Mouse (Mus musculus): ENCODE measurements around the gene Ppip5k1. TPM values are rescaled to one million over a fixed set of nuclear protein-coding genes. Genes with fewer than 3 reads are reported as not detected.

Ppip5k1 gene
- total RNA-seq, 2 experiments from 2014 or later, result 83.7 to 90.9 TPM

DNA sequence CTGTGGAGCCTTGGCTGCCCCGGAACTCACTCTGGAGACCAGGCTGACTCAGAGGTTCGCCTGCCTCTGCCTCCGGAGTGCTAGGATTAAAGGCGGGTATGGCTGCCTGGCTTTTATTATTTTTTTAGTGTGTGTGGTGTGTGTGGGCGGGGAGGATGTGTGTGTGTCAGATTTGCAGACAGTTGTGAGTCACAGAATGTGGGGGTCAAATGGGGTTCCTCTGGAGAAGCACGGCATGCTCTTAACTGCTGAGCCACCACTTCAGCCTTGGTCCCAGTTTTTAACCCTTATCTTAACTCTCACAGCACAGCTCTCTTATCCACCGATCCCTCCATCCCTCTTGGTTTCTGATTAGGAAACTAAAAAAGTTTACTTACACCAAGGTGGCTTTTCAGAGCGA is 38.9 kb downstream of the Ppip5k1 start:
- intact Hi-C loops (cut with DNase I), result no loop called here

DNA sequence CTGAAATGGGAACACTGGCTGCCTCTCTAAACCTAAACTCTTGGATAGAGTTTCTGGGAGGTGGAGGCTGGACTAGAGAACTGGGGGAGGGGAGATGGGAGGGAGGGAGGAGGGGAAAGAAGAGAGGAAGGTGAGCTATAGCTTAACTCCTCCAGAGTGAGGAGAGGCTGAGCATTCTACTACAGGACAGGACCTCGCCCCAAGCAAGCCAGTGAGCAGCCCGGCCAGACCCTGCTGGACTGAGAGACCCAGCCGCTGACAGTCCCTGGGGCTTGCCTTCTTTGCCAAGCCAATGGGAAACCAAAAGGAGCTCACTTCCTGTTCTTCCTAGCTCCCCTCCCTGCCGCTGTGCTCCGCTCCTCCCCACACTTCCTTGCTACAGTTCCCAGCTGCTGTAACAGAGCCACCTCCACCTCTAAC is 46.2 kb downstream of the Ppip5k1 start:
- no peak for DNase-seq (ENCODE audit: low spot score in 2 of 2)

More for the DNA sequence above, 38.9 kb downstream of the Ppip5k1 start:
- DNase-seq (ENCODE audit: low spot score in 2 of 2), result no peak

DNA sequence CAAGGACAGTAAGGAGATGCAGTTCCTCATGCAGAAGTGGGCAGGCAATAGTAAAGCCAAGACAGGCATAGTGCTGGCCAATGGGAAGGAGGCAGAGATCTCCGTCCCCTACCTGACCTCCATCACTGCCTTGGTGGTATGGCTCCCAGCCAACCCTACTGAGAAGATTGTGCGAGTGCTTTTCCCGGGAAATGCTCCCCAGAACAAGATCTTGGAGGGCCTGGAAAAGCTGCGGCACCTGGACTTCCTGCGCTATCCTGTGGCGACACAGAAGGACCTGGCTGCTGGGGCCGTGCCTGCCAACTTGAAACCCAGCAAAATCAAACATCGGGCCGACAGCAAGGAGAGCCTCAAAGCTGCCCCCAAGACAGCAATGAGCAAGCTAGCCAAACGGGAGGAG is 55.2 kb downstream of the Ppip5k1 start:
- DNase-seq (ENCODE audit: low spot score in 2 of 2), result no peak
- intact Hi-C loops (cut with DNase I), result no loop called here

More for the DNA sequence above, 46.2 kb downstream of the Ppip5k1 start:
- intact Hi-C loops (cut with DNase I), result no loop called here

DNA sequence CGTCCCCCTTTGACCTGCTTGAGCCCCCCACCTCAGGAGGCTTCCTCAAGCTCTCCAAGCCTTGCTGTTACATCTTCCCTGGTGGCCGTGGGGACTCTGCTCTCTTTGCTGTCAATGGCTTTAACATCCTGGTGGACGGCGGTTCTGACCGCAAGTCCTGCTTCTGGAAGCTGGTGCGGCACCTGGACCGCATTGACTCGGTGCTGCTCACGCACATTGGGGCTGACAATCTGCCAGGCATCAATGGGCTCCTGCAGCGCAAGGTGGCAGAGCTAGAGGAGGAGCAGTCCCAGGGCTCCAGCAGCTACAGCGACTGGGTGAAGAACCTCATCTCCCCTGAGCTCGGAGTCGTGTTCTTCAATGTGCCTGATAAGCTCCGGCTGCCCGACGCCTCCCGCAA is 55.7 kb downstream of the Ppip5k1 start:
- no peak for DNase-seq (ENCODE audit: low spot score in 2 of 2)
- intact Hi-C loops (cut with DNase I), result loop anchor here (5.0 kb wide), 2 partner anchors 58 to 107 kb away; partner anchors contain the start of genes Ckmt1 and Ppip5k1

DNA sequence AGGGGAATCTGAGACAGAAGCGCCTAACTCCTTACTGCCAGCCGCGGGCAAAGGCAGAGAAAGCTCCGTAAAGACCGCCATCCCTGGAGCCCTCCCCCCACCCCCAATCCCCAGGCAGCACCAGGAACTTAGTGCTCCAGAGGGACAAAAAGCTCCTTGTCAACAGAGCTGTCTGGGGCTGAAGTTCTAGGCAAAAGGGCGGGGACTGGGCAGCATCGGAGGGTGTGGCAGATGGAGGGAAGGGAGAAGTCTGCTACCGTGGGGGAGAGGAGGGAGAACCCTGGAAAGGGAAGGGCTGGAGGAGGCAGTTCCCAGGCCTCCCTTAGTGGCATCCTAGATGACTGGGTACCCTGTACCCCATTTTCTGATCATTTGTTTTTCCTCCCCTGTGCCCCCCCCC is 57.1 kb downstream of the Ppip5k1 start:
- DNase-seq (ENCODE audit: low spot score in 2 of 2), result no peak
- intact Hi-C loops (cut with DNase I), result loop anchor here (5.0 kb wide), 2 partner anchors 59 to 106 kb away; partner anchors contain the start of genes Ckmt1 and Ppip5k1

DNA sequence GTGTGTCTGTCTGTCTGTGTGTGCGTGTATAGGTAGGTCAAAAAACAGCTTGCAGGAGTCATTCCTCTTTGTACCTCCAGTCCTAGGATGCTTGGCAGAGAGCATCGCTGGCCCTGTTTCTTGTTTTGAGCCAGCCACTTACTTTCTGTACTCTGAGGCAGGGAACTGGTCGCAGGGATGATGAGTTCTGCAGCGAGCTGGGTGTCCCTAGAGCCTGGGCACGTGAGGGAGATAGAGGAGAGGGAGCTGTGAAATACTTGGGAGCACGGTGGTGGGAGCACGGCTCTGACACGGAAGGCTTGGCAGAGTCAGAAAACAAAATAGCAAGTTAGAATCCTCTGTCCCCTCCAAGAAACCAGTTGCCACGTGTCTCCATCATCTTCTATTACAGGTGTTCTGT is 57.5 kb downstream of the Ppip5k1 start:
- intact Hi-C loops (cut with DNase I), result loop anchor here (5.0 kb wide), 2 partner anchors 60 to 105 kb away; partner anchors contain the start of genes Ckmt1 and Ppip5k1
- DNase-seq (ENCODE audit: low spot score in 2 of 2), result no peak

DNA sequence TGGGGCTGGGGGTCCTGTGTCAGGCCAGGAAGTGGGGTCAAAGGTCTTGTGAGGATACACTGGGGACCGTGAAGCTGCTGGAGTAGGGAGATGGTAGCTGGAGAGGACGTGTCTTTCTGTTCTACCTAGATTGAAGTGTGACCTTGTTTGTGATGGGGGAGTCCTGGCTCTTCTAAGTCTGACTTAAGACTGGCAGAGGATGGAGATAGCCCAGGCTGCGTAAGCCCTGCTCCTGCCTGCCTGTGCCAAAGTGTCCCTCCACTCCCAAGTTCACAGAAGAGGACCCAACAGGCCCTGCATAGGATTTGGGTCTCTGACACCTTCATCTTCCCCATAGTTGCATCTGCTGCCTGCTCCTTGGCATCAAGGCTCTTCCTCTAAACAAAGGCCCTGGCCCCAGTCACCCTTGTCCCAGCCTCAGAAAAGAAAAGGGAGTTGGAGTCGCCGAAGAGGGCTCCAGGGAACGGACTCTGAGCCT is 58.4 kb downstream of the Ppip5k1 start:
- intact Hi-C loops (cut with DNase I), result loop anchor here (5.0 kb wide), 2 partner anchors 61 to 104 kb away; partner anchors contain the start of genes Ckmt1 and Ppip5k1
- no peak for DNase-seq (ENCODE audit: low spot score in 2 of 2)

DNA sequence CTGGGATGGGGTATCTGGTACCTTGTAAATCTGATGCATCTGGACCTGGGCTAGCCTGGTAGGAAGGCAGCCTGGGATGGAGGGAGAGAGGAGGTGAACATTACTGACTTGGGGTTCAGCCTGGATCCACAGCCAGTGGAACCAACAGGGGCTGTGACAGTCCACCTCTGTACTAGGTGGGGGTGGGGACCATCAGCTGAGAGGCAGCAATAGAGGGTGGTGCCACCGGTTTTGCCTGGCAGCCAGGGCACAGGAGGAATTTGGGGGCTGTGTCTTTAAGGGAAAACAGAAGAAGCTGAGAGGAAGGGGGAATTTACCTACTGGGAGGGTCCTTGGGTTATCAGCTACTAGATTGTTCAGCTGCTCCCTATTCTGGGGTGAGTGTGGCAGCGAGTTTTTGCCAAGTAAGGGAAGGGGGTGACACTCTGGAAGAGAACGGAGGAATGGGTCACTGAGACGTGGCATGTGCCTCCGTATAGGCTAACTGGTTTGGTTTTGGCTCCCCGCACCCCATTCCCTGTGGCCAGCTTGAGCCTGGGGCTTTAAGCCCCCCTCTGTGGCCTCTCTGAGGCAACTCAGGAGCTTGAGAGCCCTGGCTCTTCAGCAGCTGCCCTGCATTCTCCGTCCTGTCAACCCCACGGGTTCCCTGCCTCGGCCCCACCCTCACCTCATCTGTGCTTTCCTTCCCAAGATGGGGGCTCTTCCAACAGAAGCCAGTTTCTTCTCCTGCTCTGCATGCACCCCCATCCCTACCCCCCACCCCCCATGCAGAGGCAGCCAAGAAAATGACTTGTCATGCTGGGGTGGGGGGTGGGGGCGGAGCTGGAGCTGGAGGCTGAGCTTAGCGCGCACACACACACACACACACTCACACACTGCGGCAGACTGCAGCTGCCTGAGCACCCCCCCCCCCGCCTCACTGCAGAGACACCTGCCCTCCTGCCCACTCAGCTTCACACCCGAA is 59.3 kb downstream of the Ppip5k1 start:
- peak; percentile 71 to 72 for DNase-seq (ENCODE audit: low spot score in 2 of 2)
- intact Hi-C loops (cut with DNase I), result loop anchor here (5.0 kb wide), 2 partner anchors 61 to 104 kb away; partner anchors contain the start of genes Ckmt1 and Ppip5k1

DNA sequence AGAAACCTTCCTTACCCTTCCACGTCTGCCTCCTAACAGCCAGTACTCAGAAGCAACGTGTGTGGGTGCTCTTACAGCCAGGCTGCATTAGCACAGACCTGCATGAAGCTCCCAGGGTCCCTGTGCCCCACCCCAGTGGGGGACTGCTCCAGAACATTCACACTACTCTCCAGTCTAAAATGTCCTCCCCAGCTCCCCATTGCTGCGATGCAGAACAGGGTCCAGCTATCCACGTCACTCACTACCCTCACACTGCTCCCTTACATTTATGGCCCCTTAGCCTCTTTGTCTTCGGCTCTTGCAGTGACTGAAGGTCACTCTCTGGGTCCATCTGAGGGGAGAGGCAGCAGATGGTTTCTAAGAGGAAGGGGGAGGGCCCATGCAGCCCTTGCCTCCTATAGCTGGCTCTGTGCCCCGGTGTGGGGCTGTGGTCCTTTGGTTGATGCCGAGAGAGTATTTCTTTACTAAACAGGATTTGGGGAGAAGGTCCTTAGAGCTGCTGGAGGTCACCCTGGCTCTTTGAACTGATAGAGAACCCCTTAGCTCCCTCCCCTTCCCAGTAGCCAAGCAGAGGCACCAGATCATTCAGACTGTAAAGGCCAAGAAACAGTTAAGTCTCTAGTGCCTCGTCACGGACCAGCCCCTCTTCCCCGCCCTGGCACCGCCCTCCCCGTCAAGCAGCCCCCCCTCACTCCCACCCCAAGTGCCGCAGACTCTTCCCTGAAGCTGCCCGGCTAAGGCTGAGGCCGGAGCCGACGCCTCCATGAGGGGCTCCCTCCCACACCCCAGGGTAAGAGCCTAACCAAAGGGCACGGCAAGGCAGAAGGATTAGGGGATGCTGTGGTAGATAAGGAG is 60.2 kb downstream of the Ppip5k1 start:
- intact Hi-C loops (cut with DNase I), result loop anchor here (5.0 kb wide), 2 partner anchors 62 to 103 kb away; partner anchors contain the start of genes Ckmt1 and Ppip5k1

DNA sequence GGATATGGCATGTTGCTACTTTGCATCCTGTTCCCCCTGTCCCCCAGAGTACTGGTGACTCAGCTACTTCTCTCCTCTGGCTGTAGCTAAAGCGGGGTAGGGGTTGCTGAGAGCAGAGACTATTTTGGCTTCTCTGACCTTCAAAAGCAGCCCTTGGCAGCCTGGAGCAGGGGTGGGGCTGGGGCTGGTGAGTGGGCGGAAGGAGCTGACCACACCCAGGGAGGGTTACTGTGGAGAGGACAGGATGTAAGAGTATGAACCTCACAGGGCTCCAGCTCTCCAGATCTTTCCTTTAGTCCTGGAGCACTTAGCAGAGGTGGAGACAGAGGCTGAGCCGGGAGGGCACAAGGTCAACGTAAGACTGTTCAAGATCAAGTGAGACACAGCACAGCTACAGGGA is 61.0 kb downstream of the Ppip5k1 start:
- DNase-seq (ENCODE audit: low spot score in 2 of 2), result no peak
- intact Hi-C loops (cut with DNase I), result no loop called here

More for the DNA sequence above, 60.2 kb downstream of the Ppip5k1 start:
- peak; percentile 79 to 80 for DNase-seq (ENCODE audit: low spot score in 2 of 2)

DNA sequence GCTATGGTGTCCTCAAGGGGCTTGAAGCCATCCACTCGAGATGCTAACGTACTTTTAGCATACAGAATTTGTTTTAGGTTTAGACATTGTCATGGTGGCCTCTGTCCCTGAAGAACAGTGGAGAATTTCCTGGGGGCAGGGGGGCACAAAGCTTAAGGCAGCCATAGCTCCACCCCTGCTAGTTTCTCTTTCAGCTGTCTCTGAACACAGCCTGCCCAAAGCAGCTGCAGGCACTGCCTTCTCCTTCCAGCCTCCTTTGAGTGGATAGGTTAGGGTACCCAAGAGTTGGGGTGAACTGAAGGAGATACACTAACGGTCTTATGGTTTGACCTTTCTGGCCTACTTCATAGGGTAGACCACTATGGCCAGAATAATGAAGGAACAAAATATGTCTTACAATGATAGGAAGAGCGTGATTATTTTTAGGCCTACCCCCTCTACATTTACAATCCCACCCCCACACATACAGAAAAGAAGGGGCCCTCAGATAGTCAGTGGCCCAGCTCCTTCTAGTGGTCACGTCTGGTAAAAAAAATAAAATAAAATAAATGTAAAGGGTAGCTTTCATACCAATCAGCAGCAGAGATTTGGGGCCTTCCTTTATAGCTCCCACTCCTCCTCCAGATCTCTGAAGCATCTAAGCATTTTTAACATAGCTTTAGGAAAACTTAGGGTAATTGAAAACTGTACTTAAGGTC is 62.7 kb downstream of the Ppip5k1 start:
- no peak for DNase-seq (ENCODE audit: low spot score in 2 of 2)
- intact Hi-C loops (cut with DNase I), result no loop called here

DNA sequence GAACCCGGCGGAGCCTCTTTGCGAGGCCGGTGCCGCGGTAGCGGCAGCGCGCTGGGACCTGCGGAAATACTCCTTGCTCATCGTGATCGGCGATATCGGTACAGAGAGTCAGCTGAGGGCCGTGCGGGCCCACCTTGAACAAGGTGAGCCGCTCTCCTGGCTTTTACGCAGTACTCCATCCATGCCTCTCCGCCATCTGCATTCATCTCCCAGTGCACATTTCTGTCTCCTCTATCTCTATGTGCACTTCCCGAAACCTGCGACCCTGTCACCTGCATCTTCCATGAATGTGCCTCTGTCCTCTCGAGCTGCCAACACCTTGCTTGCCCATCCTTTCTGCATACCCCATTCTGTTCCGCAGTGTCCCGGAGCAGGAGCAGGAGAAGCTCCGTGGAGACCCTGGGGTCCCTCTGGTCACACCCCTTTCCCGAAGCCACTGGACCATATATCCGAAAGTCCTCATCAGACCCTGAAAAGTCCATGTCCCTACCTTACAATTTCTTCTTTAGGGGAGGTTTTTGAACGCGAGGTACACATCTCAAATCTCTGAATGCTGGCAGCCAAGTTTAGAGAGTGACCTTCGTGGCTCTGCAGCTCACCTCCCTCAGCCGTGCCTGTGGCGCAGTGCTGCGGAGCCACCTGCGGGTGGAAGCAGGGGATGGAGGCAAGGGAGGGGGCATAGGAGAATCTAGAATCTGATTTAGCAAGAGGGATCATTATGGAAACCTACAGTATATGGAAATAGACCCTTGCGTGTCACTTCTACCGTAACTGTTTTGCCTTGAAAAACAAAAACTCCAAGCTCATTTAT is 65.3 kb downstream of the Ppip5k1 start:
- no peak for DNase-seq (ENCODE audit: low spot score in 2 of 2)
- intact Hi-C loops (cut with DNase I), result no loop called here

DNA sequence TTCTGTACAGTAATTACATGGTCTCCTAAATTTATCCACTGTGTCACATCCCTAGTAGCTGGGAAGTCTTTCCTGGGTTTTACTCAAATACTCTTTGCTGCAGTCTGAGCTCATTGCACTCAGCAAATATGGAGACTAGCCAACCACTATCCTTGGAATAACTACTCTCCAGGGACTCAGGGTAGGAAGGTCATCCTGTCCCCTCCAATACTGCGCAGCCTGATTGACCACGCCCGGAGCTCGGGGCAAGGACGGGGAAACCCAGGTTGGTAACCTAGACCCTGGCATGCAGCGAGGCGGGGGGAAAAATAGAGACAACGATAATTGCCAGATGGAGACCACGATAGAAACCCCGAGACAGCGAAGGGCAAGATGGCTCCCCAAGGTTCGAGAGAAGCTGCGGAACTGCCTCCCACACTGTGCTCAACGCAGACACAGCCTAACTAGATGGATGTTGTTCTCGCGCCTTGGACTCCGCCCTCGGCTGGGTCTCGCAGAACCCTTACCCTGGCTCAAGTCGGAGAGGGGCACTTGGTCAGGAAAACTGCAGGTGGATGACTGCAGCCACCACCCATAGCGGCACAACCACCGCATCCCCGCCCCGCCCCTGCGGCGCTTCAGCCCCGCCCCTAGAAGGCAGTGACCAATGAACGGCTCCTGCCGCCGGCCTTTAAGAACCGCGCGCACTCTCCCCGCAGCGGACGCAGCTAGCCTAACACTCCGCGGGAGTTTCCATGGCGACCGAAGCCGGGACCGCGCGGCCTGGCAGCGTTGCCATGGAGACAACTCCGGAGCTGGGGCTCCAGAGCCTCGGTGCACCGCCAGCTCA is 66.1 kb downstream of the Ppip5k1 start, which contains the start of gene Map1a:
Gene Map1a, plus strand, starts transcription at position 700 of the 829 bp plus-strand sequence.
- intact Hi-C loops (cut with DNase I), result no loop called here
- DNase-seq (ENCODE audit: low spot score in 2 of 2), result peak; percentile 98 to 99

DNA sequence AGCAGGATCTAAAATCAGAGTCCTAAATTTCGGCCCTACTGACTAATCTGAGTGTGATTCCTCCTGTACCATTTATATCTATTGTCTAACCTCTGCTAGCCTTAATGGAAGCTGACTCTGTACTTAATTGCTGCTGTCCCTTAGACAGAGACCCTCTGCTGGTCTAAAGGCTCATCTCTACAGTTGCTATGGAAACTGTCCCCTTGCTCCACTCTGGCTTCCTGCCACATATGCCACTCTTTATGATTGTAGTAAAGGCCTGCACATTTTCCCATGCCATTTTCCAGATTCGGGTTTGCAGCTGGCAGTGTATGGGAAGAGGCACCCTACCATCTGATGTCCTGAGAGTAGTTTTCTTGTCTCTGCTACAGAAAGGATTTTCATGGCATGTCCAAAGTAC is 67.3 kb downstream of the Ppip5k1 start:
- intact Hi-C loops (cut with DNase I), result loop anchor here (2.0 kb wide), 1 partner anchor 15 kb away; no protein-coding TSS in a partner anchor
- no peak for DNase-seq (ENCODE audit: low spot score in 2 of 2)

DNA sequence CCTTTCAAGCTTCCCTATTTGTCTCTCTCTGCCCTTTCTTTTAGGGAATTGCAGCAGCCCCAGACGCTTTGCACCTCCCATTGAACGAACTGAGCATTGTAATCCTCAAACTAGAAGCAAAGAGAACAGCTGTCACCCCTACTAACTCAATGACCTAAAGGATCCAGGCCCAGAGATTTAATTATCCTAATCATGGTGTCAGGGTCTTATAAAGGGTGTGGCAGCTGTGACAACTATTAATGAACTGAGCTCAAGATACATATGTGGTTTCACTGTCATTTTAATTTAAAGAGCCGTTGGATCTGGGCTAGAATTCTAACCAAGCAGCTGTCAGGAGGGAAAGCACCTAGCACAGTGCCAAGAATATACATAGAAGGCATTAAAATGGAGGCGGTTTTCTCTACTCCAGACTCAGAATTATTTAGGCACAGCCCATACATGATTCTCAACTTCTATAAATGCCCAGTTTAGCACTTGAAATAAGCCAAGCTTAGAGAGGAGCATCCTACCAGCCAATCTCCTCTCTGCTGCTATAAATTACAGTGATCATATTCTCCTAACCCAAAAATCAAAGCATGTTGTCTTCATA is 83.2 kb downstream of the Ppip5k1 start:
- intact Hi-C loops (cut with DNase I), result loop anchor here (2.0 kb wide), 1 partner anchor 15 kb away; no protein-coding TSS in a partner anchor
- DNase-seq (ENCODE audit: low spot score in 2 of 2), result peak; percentile 47 to 83

DNA sequence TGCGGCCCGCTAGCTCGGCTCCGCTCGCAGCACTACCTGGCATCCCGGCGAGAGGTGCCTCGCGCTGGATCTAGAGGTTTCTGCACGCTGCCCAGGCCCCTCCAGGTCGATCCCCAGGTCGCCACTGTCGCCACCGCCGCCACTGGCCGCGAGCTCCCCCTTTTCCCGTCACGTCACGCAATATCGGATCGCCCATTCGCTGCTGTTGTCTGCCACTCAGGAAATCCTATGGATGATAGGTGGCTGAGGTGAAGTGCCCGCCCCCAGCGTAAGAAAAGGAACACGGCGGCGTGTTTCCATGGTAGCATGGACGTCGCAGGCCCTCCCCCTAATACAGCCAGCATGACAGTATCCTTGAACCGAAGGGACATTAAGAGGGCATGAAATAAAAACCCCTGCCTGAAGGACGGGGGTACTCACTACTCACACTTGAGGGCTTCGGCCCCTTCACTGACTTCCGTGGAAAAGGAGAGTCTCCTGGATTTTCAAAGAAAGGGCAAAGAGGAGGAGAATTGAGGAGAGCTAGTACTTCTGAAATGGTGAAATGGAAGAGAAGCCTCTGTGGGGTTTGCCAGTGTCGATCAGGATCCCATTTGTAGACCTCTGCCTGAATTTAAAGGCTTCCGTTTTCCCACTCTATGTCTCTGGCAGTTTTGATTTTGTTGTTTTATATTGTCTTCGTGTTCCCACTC is 83.8 kb downstream of the Ppip5k1 start, which contains the start of gene Trp53bp1:
Gene Trp53bp1, minus strand, starts transcription at position 172 of the 692 bp plus-strand sequence.
- intact Hi-C loops (cut with DNase I), result no loop called here
- DNase-seq (ENCODE audit: low spot score in 2 of 2), result peak; percentile 96

All from left cerebral cortex, postnatal 14 days (tissue).